ENCODE assay signal across 8 mouse cellular contexts in genomic region chr5:115010577-115011216, GRCm38 (mm10). TPM values are rescaled to one million over a fixed set of nuclear protein-coding genes. Genes with fewer than 3 reads are reported as not detected.
A peak's percentile ranks its signal among the peaks of the same experiment; 100 is the strongest.
DNase-seq lines count a peak whose midpoint lies in the region; ATAC-seq and TF ChIP-seq lines count a peak whose summit lies in the region.

Gene Sppl3 (plus strand): TSS chr5:115011137.

- H3K27ac ChIP-seq in CH12.LX (ENCODE audit: insufficient read depth, low read depth), result peak within 1 kb of the TSS; percentile 12; the same call in 1 of the 2 replicates
- peak within 1 kb of the TSS; percentile 93 for H3K27ac ChIP-seq in forebrain, embryonic 12.5 days
- H3K27ac ChIP-seq in heart, postnatal 0 days (ENCODE audit: low read depth), result peak within 1 kb of the TSS; percentile 95
- peak within 1 kb of the TSS; percentile 92 for H3K27ac ChIP-seq in liver, embryonic 16.5 days (ENCODE audit: low read length)
- peak within 1 kb of the TSS; percentile 95 for H3K27ac ChIP-seq in neural tube, embryonic 13.5 days (replicated peaks)
- peak within 1 kb of the TSS; percentile 90 for H3K27ac ChIP-seq in testis, adult 2 months (ENCODE audit: control insufficient read depth, insufficient read depth, low read depth, low read length)

- peak within 1 kb of the TSS; percentile 55 for H3K4me2 ChIP-seq in CH12.LX (ENCODE audit: insufficient read depth, low read depth, poor library complexity, severe bottlenecking)
- peak within 1 kb of the TSS; percentile 99 for H3K4me2 ChIP-seq in forebrain, embryonic 12.5 days
- H3K4me2 ChIP-seq in heart, postnatal 0 days (ENCODE audit: low read depth, low read length), result peak within 1 kb of the TSS; percentile 81
- H3K4me2 ChIP-seq in liver, embryonic 16.5 days (ENCODE audit: low read depth, low read length), result peak within 1 kb of the TSS; percentile 96
- peak within 1 kb of the TSS; percentile 96 for H3K4me2 ChIP-seq in neural tube, embryonic 13.5 days

- WGBS in forebrain, embryonic 12.5 days, result 1% methylated on average over 52 of the region's 65 CpGs
- 1% methylated on average over 52 of the region's 65 CpGs for WGBS in heart, postnatal 0 days
- WGBS in liver, embryonic 16.5 days (ENCODE audit: insufficient replicate concordance), result 2% methylated on average over 33 of the region's 65 CpGs
- 2% methylated on average over 58 of the region's 65 CpGs for WGBS in neural tube, embryonic 13.5 days

- peak; percentile 83 for TF ChIP-seq POLR2A in CH12.LX (IDR thresholded peaks at IDR 0.05; ENCODE audit: low read depth, low read length)
- peak; percentile 67 for TF ChIP-seq POLR2A in testis, adult 2 months (IDR thresholded peaks at IDR 0.05; ENCODE audit: control insufficient read depth, low read depth, low read length)

- peak; percentile 80 for DNase-seq in CH12.LX (ENCODE audit: extremely low read depth)
- DNase-seq in c-Kit-positive CD71-positive TER-119-negative erythroid progenitor cells, embryonic 14.5 days (ENCODE audit: low read depth), result peak; percentile 81
- DNase-seq in heart, postnatal 0 days (ENCODE audit: low spot score), result peak; percentile 87
- DNase-seq in kidney, postnatal 4 days, result peak; percentile 97

- dilution Hi-C loops in CH12.LX (cut with MboI; ENCODE audit: extremely low pct_ligation_motif_present, extremely low pct_unique_long_range_greater_than_20kb, low sequenced_read_pairs), result no loop called here

- peaks cover 40% of the 10 kb centered on the region for H3K79me2 ChIP-seq in CH12.LX (replicated peaks; ENCODE audit: control insufficient read depth, extremely low read depth, insufficient read depth, poor library complexity, severe bottlenecking)

- H3K4me1 ChIP-seq in CH12.LX (ENCODE audit: control insufficient read depth in 1 of 2, insufficient read depth in 2 of 2), result peaks cover 13 to 51% of the 10 kb centered on the region in 2 experiments
- peaks cover 38% of the 10 kb centered on the region for H3K4me1 ChIP-seq in forebrain, embryonic 12.5 days
- peaks cover 35% of the 10 kb centered on the region for H3K4me1 ChIP-seq in heart, postnatal 0 days (ENCODE audit: control insufficient read depth, insufficient read depth)
- peaks cover 50% of the 10 kb centered on the region for H3K4me1 ChIP-seq in liver, embryonic 16.5 days (ENCODE audit: control insufficient read depth, low read depth, low read length)
- peaks cover 43% of the 10 kb centered on the region for H3K4me1 ChIP-seq in neural tube, embryonic 13.5 days (replicated peaks)
- peaks cover 30% of the 10 kb centered on the region for H3K4me1 ChIP-seq in testis, adult 2 months (ENCODE audit: control insufficient read depth, insufficient read depth, low read length)

- peak; percentile 94 for ATAC-seq in forebrain, embryonic 12.5 days (ENCODE audit: low FRiP score)
- ATAC-seq in heart, postnatal 0 days (ENCODE audit: insufficient read depth, low read depth), result peak; percentile 95
- ATAC-seq in liver, embryonic 16.5 days (ENCODE audit: low read depth), result peak; percentile 87
- ATAC-seq in neural tube, embryonic 13.5 days (ENCODE audit: low read depth), result peak; percentile 93

- H3K9ac ChIP-seq in CH12.LX (ENCODE audit: insufficient read depth, low read depth), result peak within 1 kb of the TSS; percentile 94
- H3K9ac ChIP-seq in forebrain, embryonic 12.5 days, result peak within 1 kb of the TSS; percentile 98
- H3K9ac ChIP-seq in heart, postnatal 0 days (replicated peaks; ENCODE audit: low read depth, low read length), result peak within 1 kb of the TSS; percentile 100
- H3K9ac ChIP-seq in liver, embryonic 16.5 days (ENCODE audit: low read depth, low read length), result peak within 1 kb of the TSS; percentile 99
- peak within 1 kb of the TSS; percentile 90 for H3K9ac ChIP-seq in neural tube, embryonic 13.5 days

- no peaks in the 10 kb centered on the region for H3K9me3 ChIP-seq in CH12.LX (replicated peaks; ENCODE audit: low read length)
- H3K9me3 ChIP-seq in forebrain, embryonic 12.5 days, result no peaks in the 10 kb centered on the region
- H3K9me3 ChIP-seq in heart, postnatal 0 days (replicated peaks; ENCODE audit: control insufficient read depth, low read length), result no peaks in the 10 kb centered on the region
- H3K9me3 ChIP-seq in liver, embryonic 16.5 days (replicated peaks; ENCODE audit: control insufficient read depth, low read length), result no peaks in the 10 kb centered on the region
- H3K9me3 ChIP-seq in neural tube, embryonic 13.5 days, result no peaks in the 10 kb centered on the region

- no peak for TF ChIP-seq CTCF in CH12.LX (conservative IDR thresholded peaks at IDR 0.05 in 1 of 2, IDR thresholded peaks at IDR 0.05 in 1 of 2; ENCODE audit: low read depth in 2 of 2, low read length in 2 of 2)
- no peak for TF ChIP-seq CTCF in heart, postnatal 0 days (IDR thresholded peaks at IDR 0.05; ENCODE audit: low read depth)
- TF ChIP-seq CTCF in testis, adult 2 months (IDR thresholded peaks at IDR 0.05; ENCODE audit: control insufficient read depth, insufficient read depth, insufficient replicate concordance, low read depth, low read length), result 0 out of 2 replicates have a peak, but pooled peaks have one; percentile 5

- in situ Hi-C loops in CH12.LX (cut with MboI; ENCODE audit: low pct_ligation_motif_present, low pct_unique_long_range_greater_than_20kb, low sequenced_read_pairs), result no loop called here

- H3K36me3 ChIP-seq in CH12.LX (replicated peaks in 1 of 2; ENCODE audit: control insufficient read depth in 1 of 2, insufficient read depth in 1 of 2, low read length in 1 of 2), result peaks cover 0 to 3% of the 10 kb centered on the region in 2 experiments
- H3K36me3 ChIP-seq in forebrain, embryonic 12.5 days (replicated peaks), result no peaks in the 10 kb centered on the region
- H3K36me3 ChIP-seq in heart, postnatal 0 days (replicated peaks; ENCODE audit: control insufficient read depth, insufficient read depth, low read length), result no peaks in the 10 kb centered on the region
- H3K36me3 ChIP-seq in liver, embryonic 16.5 days (ENCODE audit: control insufficient read depth, insufficient read depth), result no peaks in the 10 kb centered on the region
- no peaks in the 10 kb centered on the region for H3K36me3 ChIP-seq in neural tube, embryonic 13.5 days
- H3K36me3 ChIP-seq in testis, adult 2 months (ENCODE audit: control insufficient read depth, insufficient read depth, low read length), result no peaks in the 10 kb centered on the region

- TF ChIP-seq RAD21 in CH12.LX (IDR thresholded peaks at IDR 0.05; ENCODE audit: low read depth, low read length), result no peak

- no peaks in the 10 kb centered on the region for H3K27me3 ChIP-seq in CH12.LX (replicated peaks)
- 0 out of 2 replicates have a peak, but pooled peaks cover 6% of the 10 kb centered on the region for H3K27me3 ChIP-seq in forebrain, embryonic 12.5 days
- H3K27me3 ChIP-seq in heart, postnatal 0 days (ENCODE audit: control insufficient read depth, insufficient read depth, low read length), result no peaks in the 10 kb centered on the region
- no peaks in the 10 kb centered on the region for H3K27me3 ChIP-seq in liver, embryonic 16.5 days (ENCODE audit: control insufficient read depth, insufficient read depth, low read depth, low read length)
- no peaks in the 10 kb centered on the region for H3K27me3 ChIP-seq in neural tube, embryonic 13.5 days
- H3K27me3 ChIP-seq in testis, adult 2 months (ENCODE audit: control insufficient read depth, insufficient read depth, low read length), result no peaks in the 10 kb centered on the region

- H3K4me3 ChIP-seq in CH12.LX (replicated peaks in 1 of 3; ENCODE audit: low read depth in 2 of 3, low read length in 2 of 3, poor library complexity in 1 of 3), result peak within 1 kb of the TSS; percentile 91 to 99 (median 91)
- H3K4me3 ChIP-seq in forebrain, embryonic 12.5 days (replicated peaks), result peak within 1 kb of the TSS; percentile 99
- H3K4me3 ChIP-seq in heart, postnatal 0 days (ENCODE audit: low read depth, low read length), result peak within 1 kb of the TSS; percentile 99
- peak within 1 kb of the TSS; percentile 94 for H3K4me3 ChIP-seq in liver, embryonic 16.5 days (ENCODE audit: low read depth, low read length)
- peak within 1 kb of the TSS; percentile 82 for H3K4me3 ChIP-seq in neural tube, embryonic 13.5 days
- H3K4me3 ChIP-seq in testis, adult 2 months (ENCODE audit: control insufficient read depth, low read depth, low read length), result peak within 1 kb of the TSS; percentile 93

- no peak for TF ChIP-seq EP300 in CH12.LX (IDR thresholded peaks at IDR 0.05; ENCODE audit: low read length)
- TF ChIP-seq EP300 in heart, postnatal 0 days (IDR thresholded peaks at IDR 0.05; ENCODE audit: low read depth), result no peak

TF ChIP-seq in CH12.LX, 34 proteins besides CTCF, POLR2A, EP300 and RAD21 (continues in another document):
- peak; percentile 98 for TF ChIP-seq USF2 (conservative IDR thresholded peaks at IDR 0.05; ENCODE audit: low read depth, low read length)
- no peak for TF ChIP-seq POLR2AphosphoS2 (IDR thresholded peaks at IDR 0.05; ENCODE audit: low read depth, low read length)
- TF ChIP-seq JUN (IDR thresholded peaks at IDR 0.05; ENCODE audit: insufficient read depth, low read depth, low read length), result no peak
- peak; percentile 77 for TF ChIP-seq ZMIZ1 (IDR thresholded peaks at IDR 0.05; ENCODE audit: low read depth, low read length)
- TF ChIP-seq NRF1 (IDR thresholded peaks at IDR 0.05; ENCODE audit: low read depth, low read length), result peak; percentile 95
- no peak for TF ChIP-seq CHD2 (IDR thresholded peaks at IDR 0.05; ENCODE audit: low read length)
- peak; percentile 97 for TF ChIP-seq MAX (IDR thresholded peaks at IDR 0.05; ENCODE audit: low read length)
- peak; percentile 66 for TF ChIP-seq MXI1 (IDR thresholded peaks at IDR 0.05; ENCODE audit: low read depth, low read length)
- TF ChIP-seq MEF2A (IDR thresholded peaks at IDR 0.05; ENCODE audit: borderline replicate concordance, low read depth, low read length), result peak; percentile 41; the same call in 1 of the 2 replicates
- TF ChIP-seq NELFE (IDR thresholded peaks at IDR 0.05; ENCODE audit: low read depth, low read length), result peak; percentile 80
- peak; percentile 79 for TF ChIP-seq TCF12 (IDR thresholded peaks at IDR 0.05; ENCODE audit: low read depth, low read length)
- peak; percentile 88 for TF ChIP-seq MAZ (IDR thresholded peaks at IDR 0.05; ENCODE audit: low read depth, low read length)
- TF ChIP-seq HCFC1 (IDR thresholded peaks at IDR 0.05; ENCODE audit: low read depth, low read length), result no peak; the same call in 1 of the 2 replicates

RNA-seq across cellular contexts. Expression of gene Sppl3, which starts in this region (rescaled TPM):
- 13.6 and 14.3 TPM in 2 replicates for total RNA-seq in CH12.LX (2012; rRNA removed)
- 12.1 and 14.9 TPM in 2 replicates for total RNA-seq in CH12.LX (2014; rRNA removed)
- 18.3 and 29.2 TPM in 2 replicates for polyA plus RNA-seq in CH12.LX (2012; ENCODE audit: insufficient read length, low read depth)
- 13.8 and 19.1 TPM in 2 replicates for polyA plus RNA-seq in forebrain, embryonic 12.5 days (2016; fragmentation: Nextera tagmentation; extraction: Ambion mirVana)
- total RNA-seq in heart, postnatal 0 days (2014; rRNA removed; ENCODE audit: low replicate concordance), result 65.6 and 68.7 TPM in 2 replicates
- polyA plus RNA-seq in heart, postnatal 0 days (2015; fragmentation: Nextera tagmentation; extraction: Ambion mirVana), result 6.8 and 7.2 TPM in 2 replicates
- polyA plus RNA-seq in liver, embryonic 16.5 days (2015; fragmentation: Nextera tagmentation; extraction: Ambion mirVana), result 3.2 and 3.3 TPM in 2 replicates
- polyA plus RNA-seq in neural tube, embryonic 13.5 days (2015; fragmentation: Nextera tagmentation; extraction: Ambion mirVana), result 15.7 and 21.3 TPM in 2 replicates
- 88.6 and 93.9 TPM in 2 replicates for polyA plus RNA-seq in testis, adult 2 months (2012; rRNA removed)

Comparison
In these comparisons a context has a peak if more than half of its experiments do, and no peak if none do; other contexts are left out.
1. Peak in every context shown above with its lines: DNase-seq, ATAC-seq, H3K4me3 ChIP-seq and H3K27ac ChIP-seq.
2. H3K27ac ChIP-seq: peak in every context shown above with its lines; median percentile 95 in heart, postnatal 0 days; 95 in neural tube, embryonic 13.5 days; 93 in forebrain, embryonic 12.5 days; 92 in liver, embryonic 16.5 days; 90 in testis, adult 2 months; 12 in CH12.LX.